Mouse (Mus musculus) lung, postnatal 10 days (tissue): ENCODE measurements at regions not wholly inside any gene's neighbourhood (a gene's known extent, or its start where the extent isn't known, plus 50 kb on each side); places are given as distances from the start of the nearest gene placed in this dataset.

ENCODE experiments used
- DNase-seq: peaks from one replicate; pipeline ENCODE4 v3.0.0; 2021

DNA sequence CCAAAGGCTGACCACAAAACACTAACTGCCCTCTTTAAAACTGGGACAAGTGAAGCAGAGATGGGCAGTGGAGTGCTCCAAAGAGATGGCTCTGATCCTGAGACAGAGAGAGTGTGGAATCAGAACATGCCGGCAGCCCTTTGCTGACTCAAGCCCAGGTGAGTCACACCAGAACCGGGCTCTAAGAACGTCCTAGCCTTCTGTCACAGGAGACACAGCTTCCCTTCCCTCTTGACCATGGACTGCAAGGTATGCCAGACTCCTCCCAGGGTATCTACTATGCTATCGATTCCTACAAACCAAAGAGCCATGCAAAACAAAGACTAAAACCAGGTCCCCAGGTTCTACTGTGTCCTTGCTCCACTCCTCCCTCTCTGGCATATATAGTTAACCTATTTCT is 98.0 kb downstream of the Dhx15 start:
- DNase-seq, result no peak

DNA sequence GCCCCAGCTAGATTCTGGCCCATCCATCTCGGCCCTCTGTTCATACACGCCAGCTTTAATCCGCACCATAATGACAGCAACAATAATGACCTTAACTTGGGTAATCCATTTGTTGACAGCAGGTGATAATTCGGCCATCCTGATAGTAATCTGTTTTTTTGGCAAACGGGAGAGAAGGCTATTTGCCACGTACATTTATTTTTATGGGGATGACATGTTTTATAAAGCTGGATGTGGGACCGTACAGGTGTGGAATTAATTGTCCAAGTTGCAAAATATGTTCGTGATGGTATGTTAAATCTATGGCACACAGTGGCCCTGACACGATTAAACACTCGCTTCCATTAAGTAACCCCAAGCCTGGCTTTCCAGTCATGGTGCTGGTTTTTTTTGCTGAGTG is 102.2 kb downstream of the Dhx15 start:
- DNase-seq, result no peak

DNA sequence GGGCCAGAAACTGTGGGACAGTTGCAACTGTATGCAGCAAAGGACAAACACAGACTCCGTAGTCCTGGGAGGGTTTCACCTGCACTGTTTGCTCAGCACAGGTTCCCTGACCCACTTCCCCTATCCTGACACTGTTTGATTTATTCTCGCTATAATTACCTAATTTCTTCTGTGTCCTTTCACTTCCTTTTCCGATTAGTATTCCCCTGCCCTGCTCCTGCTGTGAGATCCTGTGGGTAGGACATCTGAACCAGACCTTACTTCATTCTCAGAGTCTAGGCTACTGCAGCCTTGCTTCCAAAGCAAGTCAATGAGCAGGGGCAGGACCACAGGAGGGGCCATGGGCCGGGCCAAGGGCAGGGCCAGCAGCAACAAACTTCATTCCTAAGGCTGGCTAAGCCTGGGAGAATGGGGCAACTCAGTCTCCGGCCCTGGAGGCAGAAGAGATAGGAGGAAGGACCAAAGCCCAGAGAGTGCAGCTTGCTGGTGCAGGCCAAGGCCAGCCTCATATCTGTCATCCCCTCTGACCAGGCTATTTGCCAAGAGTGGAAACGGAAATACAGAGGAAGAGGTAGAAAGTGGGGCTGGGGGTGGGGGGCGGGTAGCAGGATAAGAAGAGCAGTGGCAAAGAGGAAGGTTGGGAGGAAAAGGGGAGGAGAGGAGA is 103.4 kb downstream of the Dhx15 start:
- no peak for DNase-seq

DNA sequence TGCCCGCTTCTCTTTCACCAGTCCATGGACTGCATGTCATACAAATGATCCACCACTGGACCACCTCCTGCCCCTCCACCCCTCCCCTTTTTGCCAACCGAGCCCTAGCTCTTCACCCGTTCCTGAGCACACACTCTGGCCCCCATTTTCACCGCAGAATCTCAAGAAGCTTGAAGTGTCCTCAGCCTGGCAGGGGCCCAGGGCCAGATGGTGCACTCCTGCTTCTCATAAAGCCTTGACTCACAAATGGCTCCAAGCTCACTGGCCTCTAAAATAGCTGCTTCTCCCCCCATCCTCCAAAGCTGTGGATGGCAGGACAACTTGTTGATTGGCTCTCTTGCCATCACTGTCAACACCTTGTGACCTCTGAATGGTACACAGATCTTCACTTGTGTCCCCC is 110.0 kb downstream of the Dhx15 start:
- no peak for DNase-seq

DNA sequence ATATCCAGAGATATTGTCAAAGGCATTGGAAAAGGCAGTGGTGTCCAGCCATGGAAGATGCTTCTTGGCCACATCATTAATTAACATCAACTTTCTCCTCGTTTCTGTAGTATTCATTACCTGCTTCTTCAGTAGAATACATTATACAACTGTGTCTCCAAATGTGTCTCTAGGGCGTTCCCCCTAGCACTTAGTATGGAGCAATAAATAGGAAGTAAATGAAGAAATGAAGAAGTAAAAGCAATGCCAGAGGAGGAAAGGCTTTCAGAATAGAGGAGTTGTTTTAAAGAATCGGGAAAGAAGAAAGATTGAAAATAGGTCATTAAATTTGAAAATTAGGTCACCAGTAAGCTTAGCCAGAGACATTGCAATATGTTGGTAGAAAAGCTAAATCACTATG is 112.6 kb downstream of the Dhx15 start:
- no peak for DNase-seq

DNA sequence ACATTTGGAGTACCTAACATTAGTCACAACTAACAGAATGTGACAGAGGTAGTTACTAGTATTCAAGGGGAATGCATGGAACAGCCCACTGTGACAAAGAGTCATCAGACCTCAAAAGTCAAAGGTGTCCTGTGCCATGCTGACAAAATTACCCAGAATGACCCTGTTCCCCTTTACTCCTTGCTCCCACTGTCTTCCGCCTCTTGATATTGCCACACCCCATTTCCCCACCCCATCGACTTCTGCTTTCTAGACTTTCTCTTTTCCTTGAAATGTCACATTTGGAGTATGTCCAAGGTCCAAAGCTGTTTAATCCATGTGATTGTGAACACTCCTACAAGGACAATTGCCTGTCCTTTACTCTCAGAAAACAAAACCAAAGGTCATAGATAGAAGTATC is 115.2 kb downstream of the Dhx15 start:
- DNase-seq, result no peak

DNA sequence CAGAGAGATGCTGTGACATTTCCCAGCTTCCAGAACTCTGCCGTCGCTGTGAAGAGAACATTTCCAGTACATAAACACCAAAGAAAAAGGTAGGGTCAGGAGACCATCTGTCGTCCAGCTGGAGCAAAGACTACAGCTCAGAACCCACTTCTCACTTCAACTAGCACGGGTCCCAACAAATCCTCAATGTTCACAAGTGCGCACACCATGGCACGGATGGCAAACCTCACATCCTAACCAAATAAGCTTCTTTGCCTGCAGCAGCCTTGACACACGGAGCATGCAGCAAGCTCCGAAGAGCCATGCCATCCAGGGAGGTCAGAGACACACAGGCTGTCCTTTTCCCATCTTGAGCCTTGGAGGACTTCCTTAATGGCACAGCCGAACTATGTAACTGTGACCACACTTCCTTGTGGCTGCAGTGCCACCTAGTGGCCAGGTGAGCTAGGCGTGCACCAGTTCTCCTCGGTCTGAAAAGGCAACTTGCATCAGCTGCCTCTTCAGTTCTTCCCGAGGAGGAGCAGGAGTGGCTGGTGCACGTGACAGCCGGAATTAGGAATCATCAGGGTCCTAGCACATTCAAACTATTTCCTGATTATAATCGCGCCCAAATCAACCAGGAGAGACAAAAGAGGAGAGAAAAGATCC is 125.4 kb downstream of the Dhx15 start:
- peak; percentile 84 for DNase-seq

DNA sequence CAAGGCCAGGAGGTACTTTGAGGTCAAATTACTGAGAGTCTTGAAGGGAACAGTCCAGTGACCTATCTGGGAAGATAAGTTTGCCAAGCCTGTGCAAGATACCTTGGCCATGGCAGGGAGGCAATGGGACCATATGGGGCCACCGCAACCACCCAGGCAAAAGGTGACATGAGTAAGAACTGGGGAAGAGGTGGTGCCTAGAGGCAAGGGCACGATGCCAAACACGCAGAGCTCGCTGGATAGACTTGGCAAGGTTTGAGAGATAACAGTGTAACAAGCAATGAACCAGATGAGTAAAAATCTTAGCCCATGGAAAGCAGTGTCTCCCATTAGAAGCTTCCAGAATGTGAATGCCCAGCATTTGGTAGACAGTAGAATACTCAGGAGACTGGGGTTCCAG is 128.1 kb downstream of the Dhx15 start:
- no peak for DNase-seq

DNA sequence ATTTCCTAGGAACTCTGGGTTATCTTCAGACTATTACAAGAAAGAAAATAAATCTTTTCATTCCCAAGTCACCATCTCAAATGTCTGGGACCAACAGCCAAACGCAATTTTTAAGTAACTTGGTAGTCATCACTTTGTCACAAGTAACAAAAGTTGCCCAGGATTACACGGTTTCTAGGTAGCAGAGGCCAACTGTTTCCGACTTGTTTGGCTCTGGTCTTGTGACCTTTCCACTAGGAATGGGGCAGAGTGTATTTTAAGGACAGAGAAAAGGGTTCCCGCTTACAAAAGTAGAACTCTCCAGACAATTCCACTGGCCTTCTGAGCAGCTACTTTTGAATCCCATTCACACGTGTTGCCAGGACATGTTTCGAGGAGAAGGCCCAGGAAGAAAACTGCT is 129.1 kb downstream of the Dhx15 start:
- no peak for DNase-seq

DNA sequence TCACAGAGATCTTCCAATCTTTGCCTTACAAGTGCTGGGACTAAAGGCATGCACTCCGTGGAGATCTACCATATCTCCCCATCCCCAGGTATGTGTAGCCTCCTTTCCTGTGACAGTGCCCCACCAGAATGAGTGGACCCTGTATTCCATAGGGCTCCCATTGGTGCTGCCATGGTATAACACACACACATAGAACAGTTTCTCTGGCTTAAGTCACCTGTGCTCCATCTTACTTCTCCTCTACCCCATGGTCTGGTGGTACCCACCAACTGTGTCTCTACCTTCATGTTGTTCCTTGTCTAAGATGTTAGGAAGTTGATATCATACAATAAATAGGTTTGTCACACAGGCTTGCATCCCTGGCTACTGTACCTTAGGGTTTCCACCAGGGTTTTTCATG is 133.1 kb downstream of the Dhx15 start:
- DNase-seq, result no peak

DNA sequence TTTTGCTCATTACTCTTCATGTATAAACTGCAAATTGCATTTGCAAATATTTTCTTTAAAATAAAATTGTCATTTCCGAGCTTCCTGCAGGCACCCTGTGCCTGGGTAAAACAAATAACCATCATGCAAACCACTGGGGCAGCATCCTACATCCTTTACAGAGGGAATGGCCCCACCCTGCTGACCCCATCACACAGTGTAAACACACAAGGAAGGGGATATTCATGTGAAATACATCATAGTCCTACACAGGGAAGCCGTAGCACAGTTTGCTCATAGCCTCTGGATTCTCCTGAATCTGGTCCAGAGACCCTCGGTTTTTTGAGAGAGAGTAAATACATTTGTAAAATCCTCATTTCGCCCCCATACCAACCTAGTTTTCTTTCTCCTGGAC is 138.2 kb downstream of the Dhx15 start:
- no peak for DNase-seq

DNA sequence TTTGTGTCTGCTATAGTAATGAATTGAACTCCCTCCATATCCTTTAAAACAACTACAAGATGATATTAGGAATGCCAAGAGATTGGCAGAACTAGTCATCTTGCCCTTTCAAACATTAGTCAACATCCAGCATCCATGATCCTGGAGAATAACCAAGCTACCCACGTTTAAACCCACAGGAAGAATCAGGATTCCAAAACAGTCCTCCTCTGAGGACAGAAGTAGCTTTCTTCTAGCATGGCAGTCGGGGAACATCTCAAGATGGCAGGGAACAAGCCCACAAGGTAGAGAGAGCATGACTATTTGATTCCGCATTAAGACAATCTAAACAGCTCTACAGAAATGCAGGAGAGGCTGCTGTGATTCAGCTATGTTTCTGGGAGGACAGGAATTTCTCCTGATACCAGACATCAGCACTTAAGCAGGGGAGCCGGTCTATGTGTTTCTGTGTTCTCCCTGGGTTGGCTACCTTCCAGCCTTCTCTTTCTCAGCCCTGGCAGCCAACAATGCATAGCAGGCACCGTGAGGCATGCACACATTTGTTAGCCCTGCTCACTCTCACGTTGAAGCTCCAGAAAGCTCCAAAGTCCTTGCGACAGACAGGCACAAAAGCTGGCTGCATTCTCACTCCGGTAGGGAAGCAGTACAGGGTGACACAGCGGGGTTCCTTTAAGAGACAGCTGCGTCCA is 138.8 kb downstream of the Dhx15 start:
- DNase-seq, result no peak

DNA sequence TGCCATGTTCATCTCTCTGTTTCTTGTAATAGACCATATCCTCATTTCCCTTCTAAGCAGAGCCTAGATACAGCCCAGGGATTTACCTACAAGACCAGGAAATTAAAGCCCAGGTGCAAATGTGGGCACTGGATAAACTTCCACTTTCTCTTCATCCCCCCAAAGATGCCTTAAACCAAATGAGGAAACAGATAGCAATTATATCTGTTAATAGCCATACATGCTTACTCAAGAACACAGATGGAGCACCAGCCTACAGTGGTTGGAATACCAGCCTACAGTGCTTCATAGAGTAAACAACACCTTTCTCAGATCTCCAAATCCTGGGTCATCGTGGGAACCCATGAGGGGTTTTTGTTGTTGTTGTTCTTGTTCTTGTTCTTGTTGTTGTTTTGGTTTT is 141.5 kb downstream of the Dhx15 start:
- DNase-seq, result no peak

DNA sequence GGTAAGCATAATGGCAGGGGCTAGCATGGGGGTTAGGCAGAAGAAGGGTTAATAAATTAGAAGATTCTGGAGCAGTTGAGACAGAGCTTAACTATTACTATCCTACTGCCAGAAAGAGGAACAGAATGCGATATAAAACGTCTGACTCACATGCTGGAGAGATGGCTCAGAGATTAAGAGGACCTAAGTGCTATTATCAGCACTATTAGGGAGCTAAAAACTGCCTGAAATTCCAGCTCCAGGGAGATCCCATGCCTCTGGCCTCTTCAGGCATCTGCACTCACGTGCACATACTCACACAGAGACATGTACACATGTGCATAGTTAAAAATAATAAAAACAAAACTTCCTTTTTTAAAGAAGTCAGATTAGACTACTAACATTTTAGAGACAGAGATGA is 143.6 kb downstream of the Dhx15 start:
- DNase-seq, result no peak

DNA sequence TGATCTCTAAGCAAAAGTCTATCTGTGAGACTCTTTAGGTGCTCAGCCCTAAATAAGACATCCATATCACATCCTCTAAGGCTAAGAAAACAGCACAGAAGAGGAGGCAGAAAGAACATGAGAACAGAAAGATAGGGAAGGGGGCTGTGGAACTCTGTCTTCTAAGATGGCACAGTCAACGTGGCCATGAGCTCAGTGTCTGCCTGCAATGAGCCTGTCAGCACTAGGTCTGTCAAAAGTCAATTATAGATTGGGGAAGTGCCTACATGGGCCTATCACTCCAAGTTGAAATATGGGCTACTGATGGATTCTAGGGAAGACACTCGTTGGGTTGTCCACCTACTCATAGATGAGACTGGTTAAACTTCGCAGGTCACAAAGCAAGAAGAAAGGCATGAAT is 146.2 kb downstream of the Dhx15 start:
- no peak for DNase-seq

DNA sequence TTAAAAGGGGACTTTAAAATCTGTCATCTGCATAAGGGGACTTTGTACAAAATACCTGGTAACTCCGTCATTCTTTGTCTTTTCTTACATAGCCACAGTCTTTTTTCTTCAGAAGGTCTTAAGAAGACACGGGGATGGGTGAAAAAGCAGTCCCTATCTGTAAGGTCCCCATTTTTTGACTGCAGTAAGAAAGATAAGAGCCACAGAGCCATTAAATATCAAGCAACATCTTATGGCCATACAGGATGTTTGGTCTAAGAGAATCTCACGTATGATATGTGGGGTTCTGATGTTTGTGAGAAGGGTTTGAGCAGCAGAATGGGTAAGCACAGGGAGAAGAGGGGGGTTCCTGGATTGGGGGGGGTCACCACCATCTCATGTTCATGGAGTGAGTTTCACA is 148.9 kb downstream of the Dhx15 start:
- DNase-seq, result no peak

DNA sequence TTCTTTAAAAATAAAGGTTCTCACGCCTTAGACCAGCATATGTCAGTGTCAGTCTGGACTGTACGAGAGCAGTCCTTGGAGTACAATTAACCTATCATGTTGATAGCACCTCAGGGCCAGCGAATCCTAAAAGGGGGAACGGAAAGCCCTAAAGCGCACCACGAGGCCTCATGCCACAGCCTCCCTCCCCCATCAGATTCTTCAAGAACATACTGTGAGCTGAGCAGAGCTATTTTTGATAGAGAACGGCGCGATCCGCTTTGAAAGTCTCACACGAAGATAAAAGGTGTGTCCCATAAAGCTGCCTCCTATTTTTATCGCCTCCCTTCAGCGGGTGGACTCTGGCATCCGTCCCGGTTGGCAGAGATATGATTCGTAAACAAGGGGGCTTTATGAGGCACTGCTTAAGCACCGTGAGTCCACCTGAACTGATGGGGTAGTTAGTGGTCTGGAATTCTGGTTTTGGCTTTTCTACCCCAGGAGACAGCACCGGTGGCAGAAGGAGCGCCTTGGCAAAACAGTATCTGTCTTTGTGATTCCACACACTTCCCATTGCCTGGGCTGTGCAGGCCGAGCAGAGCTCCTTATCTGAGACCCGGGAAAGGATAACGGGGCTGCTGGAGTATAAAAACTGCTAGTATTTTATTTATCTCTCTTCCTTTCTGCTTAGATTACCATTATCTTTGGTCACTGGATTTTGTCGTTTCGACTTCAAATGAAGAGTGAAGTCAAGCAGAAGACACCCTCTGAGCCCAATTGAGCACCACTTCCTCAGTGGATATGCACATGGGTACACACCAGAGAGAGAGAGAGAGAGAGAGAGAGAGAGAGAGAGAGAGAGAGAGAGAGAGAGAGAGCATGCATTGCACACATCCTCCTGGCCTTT is 149.6 kb downstream of the Dhx15 start:
- DNase-seq, result no peak

DNA sequence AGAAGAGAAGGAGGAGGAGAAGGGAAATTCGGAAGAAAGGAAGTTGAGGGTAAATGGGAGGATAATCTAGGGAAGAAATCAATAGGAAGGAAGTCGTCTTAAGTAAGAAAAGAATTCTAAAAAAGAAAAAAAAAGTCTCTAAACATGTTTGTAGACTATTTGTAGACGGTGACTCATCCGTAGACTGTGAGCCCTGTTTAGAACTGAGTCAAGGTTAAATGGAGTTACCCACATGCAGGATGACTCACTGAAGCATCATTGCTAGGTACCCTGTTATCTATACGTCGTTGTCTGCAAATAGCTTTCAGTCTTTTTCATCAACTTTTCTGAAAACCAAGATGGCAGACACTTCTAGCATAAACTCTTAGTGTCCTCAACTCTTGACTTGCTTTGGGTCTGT is 155.0 kb downstream of the Dhx15 start:
- DNase-seq, result no peak

DNA sequence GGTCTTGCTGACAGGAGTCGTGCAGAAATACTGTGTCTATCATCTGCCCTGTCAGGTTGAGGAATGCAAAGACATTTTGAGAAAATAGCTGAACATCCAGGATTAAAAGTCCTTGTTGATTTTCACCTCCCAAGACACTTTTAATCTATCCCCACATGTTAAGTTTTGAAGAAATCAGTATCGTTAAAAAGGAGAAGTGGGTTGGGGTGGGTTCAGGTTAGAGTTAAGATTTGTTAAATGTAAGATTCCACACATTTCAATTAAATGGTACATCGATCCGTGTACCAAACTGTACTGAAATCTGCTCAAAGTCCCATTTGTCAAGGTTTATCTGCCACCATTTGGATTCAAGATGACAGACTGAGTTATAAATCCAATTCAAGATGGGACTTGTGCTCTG is 162.8 kb downstream of the Dhx15 start:
- DNase-seq, result no peak

DNA sequence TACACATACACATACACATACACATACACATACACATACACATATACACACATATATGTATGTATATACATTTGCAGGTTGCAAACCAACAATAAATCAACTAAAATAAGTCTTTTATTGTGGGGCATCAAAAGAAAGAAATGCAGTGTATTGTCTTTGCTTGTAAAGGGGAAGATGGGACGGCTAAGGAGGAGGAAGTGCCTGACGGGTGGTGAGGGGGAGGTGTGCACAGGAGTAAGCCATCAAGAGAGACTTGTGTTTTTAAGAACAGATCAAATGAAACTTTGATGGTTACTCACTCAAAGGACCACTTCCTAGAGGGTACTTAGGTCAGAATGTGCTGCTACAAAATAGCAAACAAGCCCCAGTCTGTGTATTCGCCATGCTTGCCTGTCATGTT is 164.2 kb downstream of the Dhx15 start:
- no peak for DNase-seq

DNA sequence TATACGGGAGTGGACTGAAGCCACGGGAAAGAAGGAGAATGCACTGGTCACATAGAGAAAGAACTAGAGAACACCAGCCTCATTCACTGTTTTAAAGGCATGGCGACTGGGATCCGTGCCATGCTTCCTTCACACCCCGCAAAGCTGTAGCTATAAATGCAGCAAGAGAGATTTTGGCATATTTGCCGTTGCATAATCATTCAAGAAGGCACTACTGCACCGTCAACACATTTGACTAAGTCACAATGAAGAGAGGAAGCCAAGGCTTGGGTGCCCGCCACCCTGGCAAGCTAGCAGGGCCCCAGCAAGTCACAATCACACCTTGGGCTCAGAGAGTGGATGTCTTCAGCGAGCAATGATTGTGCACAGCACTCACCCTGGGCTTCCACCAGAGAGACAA is 167.1 kb downstream of the Dhx15 start:
- DNase-seq, result no peak

DNA sequence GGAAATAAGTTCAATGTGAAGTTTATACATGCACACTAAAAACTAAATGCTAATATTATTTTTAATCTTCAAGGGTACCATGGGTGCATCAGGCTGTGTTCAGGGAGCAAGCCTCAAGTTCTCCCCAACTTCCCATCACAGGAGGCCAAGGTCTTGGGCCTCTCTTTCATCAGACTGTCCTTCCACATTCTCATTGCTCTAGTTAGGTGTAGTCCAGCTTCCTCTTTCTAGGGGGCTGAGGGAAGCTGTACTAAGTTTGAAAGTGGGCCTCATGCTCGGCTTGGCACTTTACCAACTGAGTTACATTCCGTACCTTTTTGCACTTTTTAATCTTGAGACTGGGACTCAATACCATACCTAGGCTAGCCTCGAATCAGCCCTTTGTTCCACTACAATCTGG is 173.3 kb downstream of the Dhx15 start:
- DNase-seq, result no peak

DNA sequence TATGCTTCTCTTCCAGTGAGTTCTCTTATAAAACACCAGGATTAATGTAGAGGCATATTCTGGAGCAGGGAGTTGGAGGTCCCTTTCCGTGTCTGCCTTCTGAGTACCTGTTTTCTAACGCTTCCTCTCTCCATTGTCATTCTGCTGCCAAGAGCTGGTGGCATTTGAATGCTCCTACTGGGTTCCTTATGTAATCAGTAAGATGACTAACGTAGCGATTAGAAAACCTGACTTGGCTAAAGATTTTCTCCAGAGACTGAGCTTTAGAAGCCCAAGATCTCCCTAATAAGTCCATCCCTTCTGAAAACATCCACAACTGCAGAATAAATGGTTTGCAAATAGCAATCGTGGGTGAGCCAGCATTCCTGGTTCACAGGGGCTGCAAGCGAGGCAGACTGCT is 174.5 kb downstream of the Dhx15 start:
- no peak for DNase-seq

DNA sequence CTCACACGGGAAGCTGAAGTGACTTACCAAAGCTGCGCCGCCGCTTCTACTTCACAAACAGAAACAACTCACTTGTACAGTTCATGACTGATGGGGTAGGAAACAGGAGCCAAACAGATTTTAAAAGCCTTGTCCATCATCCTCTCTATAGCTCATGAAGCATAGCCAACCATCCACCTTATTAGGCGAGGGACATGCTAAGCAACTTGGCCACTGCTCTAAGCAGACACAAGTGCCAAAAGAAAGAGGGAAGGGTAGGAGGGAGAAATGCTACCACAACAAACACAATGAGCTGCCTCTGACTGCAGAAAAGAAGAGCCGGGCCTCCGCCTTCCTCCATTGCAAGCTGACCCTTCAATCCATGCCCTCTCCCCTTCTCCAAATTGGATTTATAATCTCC is 179.9 kb downstream of the Dhx15 start:
- DNase-seq, result peak; percentile 3
